Mouse (Mus musculus) right cerebral cortex, postnatal 36 days (tissue): ENCODE data around the gene Srl.
A peak's percentile ranks its signal among the peaks of the same experiment; 100 is the strongest.
"Not testable (repeated sequence)": the region's sequence is repeated elsewhere in the genome, so short reads cannot be mapped to it uniquely, and the experiment has no call there.

ENCODE experiments used
- DNase-seq, 2 experiments: peaks; one replicate each; pipeline ENCODE4 v3.0.0; 2022; ENCODE audit warnings: low spot score in 2 of 2, mixed read lengths in 1 of 2

The Srl gene

DNA sequence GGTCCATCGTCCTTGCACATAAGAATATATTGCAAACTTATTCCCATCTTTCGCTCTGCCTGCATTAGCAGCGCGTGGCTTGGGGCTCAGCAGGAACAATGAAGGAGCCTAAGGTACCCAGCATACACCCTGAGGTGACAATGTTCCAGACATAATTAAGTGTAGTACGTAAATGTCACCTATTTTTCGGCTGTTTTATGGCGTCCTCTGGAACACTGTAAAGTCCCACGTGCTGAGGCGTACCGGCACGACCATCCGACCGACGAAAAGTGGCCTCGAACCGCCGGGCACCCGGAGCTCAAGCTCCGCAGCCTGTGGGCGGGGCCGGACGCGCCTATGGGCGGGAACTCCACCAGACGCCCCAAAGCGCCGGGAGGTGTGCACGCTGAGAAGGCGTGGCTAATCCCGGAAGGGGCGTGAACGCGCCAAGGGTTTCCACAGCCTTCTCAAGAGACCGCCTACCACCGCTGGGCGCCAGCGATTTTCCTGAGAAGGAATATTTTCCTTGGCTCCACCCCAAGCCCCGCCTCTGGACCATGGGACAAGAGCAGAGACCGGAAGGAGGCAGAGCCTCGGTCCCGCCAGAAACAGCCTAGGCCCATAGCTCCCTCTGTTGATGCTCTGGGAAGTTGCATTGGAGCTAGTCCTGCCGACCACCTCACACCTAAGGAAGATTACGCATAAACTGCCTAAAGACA, at the start of gene Srl:
Gene Srl, minus strand, starts transcription at position 316 of the 698 bp plus-strand sequence.
- peak; percentile 100 for DNase-seq

DNA sequence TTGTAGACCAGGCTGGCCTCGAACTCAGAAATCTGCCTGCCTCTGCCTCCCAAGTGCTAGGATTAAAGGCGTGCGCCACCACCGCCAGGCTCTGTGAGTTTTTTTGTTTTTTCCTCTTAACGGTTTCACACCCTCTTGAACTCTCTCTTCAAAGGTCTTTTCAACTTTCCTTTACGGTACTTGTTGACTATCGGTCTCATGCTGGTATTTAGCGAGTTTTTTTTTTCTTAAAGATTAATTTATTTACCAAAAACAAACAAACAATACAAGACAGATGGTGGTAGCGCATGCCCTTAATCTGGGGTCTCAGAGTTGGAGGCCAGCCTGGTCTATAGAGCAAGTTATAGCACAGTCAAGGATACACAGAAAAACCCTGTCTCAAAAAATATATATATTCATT, 48.6 kb upstream of the Srl start:
- DNase-seq: no peak

DNA sequence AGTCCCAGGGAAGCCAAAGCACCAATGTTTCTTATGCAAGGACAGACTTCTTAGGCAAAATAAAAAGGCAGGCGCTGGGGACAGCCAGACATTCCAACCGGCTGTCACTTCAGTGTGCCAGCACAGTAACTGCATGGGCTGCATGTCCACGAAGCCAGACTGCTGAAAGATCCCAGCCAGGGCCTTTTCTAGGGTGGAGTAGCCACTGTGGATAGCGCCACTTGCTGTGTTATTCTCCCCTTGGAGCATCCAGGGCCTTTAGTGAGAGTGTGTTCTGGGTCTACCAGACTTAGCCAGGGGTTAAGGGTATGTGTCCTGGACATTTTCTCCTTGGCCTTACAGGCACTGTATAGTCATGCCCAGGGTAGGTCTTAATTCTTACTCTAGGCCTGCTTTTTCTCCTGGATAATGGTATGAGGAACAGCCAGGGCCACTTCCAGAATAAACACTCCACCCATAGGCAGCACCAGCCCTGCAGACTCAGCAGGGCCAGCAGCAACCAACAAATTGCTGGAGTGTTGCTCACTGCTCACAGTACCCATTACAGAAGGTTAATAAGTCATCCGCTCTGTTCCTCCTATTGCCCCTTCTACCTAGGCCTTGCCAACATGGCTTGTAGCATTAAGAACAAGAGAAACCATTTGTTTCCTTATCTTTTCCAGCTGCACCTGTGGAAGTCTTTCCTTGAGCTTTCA, 46.0 kb upstream of the Srl start:
- DNase-seq: no peak

DNA sequence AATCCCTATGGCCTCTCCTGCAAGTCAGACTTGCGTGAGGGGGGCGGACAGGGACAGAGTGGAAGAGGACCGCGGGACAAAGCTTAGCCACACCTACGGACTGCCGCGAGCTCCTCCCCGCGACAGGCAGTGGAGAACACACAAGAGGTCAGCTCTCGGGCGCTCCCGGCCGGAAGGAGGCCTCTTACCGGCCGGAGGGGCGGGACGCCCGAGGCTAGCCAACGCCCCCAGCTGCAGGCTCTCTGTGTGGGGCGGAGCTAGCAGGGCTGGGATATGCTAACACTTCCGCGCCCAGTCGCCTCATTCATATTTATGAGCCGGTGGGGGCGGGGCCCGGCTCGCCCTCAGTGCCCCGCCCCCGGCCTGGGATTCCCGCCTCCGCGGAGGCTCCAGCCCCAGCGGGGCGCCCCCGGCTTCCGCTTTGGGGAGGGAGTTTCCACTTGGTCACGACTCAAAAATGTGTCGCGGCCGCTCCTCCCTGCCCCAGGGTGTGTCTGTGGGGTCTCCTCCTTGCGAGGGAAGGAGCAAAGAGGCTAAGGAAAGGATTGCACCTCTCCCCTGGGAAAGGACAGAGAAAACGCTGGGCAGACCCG, 45.0 kb upstream of the Srl start:
- peak; percentile 81 to 86 for DNase-seq

DNA sequence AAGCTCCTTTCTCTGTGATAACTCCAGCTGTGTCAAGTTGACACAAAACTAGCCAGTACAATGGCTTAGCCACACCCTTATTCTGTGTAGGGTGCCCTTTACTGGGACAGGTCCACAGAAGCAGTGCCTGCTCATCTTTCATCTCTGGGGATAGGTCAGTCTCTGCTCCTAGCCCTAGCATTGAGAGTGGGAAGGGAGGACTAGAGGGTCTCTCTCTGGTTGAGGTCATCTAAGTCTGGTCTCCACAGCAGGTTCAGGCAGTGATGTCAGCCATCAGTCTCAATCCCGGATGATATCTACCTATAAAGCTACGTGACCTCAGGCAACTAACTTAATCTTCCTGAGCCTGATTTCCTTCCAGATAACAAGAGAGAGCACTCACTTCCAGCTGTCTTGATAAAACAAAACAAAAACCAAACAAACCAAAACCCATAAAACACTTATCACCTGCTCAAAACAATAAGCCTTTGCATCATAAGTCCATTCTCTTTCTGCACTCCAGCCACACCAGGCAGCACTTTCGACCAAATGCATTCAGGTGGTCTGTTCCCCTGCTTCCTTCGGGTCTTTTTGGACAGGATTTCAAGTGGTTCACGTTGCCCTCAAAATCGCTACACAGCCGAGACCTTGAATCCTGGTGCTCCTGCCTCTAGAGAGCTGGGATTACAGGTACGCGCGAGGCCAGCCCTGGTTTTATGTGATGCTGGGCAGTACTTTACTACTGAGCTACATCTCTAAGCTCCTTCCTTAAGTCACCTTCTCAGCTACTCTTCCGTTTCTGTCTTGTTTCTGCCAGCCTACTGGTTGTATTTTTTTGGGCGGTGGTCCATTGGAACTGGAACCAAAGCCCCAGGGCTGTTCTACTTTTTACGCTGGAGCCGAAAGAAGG, 44.3 kb upstream of the Srl start:
- no peak for DNase-seq

DNA sequence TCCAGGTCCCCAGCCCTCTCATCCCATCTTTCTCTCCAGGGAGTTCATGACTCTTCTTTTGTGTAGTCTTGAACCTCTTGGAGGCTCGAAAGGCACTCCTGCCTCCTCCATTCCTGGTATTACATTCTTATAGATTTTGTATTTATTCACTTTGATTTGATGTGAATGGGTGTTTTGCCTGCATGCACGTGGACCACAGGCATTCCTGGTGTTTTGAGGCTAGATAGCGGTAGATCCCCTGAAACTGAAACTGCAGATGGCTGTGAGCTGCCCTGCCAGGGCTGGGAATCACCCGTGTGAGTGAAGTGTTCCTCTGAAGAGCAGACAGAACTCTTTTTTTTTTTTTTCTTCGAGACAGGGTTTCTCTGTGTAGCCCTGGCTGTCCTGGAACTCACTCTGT, 42.8 kb upstream of the Srl start:
- no peak for DNase-seq

DNA sequence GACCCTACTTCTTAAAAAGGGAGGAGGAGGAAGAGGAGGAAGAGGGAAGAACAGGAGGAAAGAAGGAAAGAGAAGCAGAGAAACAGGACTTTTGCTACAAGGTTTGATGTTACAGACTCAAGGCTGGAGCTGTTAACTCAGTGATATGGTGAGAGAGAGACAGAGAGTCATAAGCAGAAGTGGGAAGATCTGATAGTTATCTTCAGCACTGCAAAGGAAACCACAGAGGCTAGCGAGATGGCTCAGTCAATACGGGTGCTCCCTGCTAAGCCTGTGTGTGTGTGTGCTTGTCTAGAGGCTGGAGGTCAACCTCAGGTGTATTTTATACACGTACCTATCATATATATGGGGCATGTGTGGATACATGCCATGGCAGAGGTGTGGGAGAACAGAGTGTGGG, 42.2 kb upstream of the Srl start:
- no peak for DNase-seq

DNA sequence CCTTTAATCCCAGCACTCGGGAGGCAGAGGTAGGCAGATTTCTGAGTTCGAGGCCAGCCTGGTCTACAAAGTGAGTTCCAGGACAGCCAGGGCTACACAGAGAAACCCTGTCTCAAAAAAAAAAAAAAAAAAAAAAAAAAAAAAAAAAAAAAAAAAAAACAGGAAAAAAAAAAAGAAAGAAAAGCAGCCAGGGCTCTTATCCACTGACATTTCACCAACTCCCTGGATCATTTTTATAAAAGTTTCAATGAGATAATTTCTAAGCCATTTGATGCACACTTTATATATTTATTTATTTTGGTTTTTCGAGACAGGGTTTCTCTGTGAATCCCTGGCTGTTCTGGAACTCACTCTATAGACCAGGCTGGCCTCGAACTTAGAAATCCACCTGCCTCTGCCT, 39.6 kb upstream of the Srl start:
- DNase-seq: not testable (repeated sequence)

DNA sequence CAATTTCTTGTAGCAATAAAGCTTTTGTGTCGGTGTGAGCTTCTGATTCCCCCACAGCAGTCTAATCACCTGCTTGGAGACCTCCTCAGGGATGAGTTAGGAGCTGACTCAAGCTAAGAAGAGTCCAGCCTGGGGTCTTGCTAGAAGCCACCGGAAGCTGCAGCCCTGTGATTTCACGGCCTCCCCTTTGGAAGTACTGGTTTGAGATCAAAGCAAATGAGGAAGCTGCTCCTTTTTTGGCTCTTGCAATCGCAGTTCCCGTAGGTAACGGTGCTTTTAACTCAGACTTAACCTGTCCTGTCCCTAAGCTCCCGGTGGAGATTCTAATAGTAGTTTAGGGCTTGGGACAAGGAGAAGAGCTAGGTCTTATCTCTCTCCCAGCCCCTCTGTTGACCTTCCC, 37.0 kb upstream of the Srl start:
- no peak for DNase-seq

DNA sequence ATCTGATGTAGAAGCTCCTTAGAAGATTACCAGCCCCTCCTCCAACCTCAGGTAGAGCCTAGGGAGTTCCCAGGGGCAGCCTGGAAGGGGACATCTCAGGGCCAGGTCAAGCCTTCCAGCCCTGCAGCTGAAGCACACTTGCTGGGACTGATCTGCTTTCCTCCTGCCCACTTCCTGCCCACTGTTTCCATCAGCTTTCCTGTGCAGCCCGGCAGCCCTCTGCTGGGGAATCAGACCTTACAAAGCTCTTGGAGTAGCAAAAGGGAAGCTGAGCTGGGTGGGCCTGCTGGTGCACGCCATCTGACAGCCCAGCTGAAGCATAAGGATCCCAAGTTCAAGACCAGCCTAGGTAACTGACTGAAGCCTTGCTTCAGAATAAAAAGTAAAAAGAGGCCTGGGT, 35.3 kb upstream of the Srl start:
- no peak for DNase-seq

DNA sequence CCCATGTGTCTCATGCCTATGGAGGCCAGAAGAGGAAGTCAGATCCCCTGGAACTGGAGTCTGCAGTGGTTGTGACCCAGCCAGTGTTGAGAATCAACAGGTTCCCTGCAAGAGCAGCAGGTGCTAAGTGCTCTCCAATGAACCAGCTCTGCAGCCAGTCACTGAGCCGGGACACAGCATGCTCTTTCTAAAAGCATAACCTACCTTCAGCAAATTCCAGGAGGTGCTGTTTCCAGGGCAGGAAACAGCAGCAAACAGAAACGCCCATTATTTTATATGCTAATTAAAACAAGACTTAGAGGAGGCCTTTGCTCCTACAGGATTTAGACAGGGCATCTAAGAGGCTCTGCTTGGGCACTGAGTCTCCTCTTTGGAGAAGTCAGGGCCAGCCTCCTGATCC, 34.4 kb upstream of the Srl start:
- no peak for DNase-seq

DNA sequence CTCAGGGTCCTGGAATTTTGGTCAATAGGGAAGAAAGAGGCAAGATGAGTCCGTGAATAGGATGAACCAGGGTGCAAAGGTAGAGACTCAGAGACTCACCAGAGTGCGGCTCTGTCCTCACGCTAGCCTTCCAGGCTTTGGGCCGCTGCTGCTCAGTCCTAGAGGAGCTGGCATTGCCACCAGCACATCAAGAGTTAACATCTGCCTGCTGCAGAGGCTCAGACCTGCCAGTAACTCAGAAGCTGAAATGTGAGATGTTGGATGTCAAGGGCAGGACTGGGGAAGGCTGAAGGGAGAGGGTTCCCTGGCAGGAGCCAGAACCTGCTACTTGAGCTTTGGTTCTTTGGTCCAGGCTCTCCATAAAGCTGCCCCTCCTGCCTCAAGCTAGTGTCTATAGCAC, 29.1 kb upstream of the Srl start:
- no peak for DNase-seq

DNA sequence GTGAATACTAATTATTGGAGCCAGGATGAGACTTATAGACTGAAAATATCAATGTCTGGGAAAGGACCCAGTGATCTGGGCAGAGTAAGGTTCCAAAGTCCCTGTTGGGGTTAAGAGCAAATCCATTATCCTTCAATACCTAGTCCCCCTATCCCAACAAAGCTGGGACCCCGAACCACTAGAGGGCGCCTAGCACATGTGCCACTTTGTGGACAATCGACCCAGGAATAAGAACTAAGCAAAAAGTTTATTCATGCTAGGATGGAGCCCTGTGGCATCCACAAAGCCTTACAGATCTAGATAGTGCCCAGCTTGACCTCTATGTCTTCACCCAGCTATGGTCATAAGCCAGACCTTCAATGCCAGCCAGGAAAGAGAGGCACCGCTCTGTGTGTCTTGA, 26.3 kb upstream of the Srl start:
- peak; percentile 20 to 39 for DNase-seq

DNA sequence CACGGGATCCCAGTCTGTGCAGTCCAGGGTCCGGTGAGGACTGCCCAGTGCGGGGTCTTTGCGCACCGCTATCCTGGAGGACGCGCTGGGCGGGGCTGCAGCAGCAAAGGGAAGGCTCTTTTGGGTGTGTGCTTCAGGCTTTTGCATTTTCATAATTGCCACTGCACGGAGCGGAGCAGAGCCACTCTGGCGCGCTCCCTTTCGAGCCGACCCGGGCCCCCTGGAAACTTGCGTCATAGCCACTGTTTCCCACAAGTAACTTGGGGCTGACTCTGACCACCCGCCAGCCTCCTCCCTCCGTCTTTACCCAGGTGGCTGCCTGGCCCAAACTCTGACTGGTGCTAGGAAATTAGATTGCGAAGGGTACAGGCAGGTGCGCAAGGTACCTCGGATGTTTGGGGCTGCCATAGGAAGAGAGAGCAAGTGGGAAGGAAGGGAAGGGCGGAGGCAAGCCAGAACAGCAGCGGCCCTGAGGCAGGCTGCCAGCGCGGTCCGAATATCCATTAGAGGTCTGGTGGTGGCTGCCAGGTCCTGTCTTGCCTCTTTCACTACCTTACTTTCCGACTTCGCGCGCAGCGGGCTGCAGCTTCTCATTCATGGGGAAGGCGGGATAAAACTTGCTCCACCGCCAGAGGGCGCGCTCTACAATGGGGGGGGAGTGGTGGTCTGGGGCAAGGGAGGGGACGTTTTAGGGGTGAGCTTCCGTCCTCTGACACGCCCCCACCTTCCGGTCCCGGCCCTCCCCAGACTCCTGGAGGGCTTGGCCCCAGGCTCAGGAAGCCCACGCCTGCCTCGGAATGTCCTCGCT, 18.7 kb upstream of the Srl start:
- DNase-seq: peak in 1 of 2 experiments; percentile 16

DNA sequence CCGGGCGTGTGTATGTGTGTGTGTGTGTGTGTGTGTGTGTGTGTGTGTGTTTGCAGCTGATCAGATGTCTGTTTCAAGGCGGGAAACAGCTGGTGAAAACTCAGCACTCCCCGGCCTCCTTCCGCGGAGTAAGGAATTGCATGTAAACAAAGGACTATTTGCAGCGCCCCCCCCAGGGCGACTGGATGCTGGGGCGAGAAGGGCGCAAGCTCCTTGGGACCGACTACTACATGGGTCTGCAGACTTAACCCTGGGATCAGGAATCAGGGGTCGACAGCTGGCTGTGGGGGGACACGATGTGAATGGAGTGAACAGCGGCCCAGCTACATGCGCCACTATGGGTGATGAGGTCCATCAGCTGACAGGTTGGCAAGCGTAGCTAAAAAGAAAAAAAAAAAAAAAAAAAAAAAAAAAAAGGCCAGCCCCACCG, 18.1 kb upstream of the Srl start, which contains the start of gene Tfap4:
Gene Tfap4, minus strand, starts transcription at position 140 of the 430 bp plus-strand sequence.
- DNase-seq: peak; percentile 68 to 73

DNA sequence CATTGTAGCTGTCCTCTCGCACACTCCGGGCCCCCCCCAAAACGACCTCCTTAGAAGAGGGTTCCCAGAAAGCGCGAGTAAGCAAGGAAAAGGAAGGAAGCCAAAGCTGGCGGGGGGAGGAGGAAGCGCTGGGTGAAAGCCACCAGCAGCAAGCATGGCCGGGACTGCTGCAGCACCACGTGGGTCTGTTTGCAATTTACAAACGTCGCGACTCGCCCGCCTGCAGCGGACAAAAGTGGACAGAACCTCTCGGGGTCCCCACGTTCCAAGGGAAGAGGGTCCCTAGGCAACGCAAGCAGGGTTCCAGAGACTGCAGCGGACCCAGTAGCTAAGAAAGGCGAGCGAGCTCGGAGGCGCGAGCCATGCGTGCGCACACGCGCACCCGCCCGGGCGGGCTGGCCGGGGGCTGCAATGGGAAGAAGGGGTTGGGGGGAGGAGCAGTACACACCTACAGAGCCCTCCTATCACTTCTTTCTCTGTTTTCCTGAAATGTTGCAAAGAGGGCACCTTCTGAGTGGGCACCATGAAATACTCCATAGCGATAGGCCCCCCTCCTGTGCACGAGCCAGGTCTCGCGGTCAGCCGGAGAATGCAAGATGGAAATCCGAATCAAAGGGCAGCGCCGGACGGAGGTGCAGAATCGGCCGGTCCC, 17.5 kb upstream of the Srl start:
- peak; percentile 50 to 70 for DNase-seq

DNA sequence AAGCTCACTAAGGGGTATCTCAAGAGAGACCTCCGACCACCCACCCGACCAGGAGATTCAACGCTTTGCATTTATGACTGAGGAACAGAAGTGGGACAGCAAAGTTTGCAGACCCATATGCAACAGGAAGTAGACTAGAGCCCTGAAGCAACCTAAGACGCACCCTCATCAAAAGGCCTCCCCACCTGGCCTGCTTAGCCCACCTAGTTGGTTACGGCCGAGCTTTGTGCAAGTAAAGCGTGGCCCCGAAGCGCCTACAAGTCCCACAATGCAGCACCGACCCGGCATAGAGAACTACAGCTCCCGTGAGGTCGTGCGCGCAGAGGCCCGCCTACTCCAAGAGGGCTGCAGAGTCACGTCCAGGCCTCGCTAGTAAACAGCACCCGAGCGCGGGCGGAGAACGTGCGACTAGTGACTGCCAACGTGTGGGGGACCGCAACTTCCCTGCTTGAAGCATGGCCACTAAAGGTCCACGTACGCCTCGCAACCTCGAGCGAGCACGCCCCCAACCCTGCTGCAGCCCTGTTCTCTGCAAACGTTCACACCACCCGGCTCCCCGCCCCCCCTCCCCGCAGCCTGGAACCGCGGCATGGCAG, 16.9 kb upstream of the Srl start:
- peak; percentile 94 for DNase-seq

DNA sequence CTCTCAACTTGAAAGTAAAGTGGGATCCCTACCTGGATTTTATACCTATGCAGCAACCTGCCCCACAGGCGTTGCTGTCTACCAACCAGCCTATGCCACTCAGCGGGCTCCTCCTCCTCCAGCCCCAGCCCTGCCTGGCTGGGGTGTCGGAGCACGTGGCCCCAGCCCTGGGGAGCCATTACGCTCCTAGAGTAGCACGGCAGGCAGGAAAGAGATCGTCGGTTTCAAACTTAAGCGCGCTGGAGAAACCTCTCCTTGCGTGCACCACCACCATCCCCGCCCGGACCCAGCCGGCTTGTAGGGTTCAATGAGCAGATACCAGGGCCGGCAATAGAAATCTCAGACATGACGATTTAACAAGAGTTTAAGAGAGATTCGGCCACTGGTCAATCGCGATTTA, 16.3 kb upstream of the Srl start:
- peak; percentile 46 to 66 for DNase-seq

DNA sequence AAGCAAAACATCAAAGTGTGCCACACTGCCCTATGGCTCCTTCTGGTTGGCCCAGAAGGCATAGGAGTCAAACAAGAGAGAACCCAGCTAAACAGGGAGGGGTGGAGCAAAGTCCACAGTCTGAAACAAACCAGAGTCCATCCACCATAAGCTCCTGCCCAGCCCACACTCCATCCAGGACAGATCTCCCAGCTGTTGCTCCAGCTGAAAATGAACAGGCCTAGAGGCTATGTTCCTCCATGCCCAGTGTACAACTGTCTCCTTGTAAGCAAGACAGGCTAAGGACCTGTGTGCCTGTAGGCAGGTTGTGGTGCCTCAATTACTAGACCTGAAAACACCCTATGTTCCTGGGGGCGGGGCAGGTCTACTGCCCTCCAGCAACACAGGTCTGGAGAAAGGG, 15.5 kb upstream of the Srl start:
- no peak for DNase-seq

DNA sequence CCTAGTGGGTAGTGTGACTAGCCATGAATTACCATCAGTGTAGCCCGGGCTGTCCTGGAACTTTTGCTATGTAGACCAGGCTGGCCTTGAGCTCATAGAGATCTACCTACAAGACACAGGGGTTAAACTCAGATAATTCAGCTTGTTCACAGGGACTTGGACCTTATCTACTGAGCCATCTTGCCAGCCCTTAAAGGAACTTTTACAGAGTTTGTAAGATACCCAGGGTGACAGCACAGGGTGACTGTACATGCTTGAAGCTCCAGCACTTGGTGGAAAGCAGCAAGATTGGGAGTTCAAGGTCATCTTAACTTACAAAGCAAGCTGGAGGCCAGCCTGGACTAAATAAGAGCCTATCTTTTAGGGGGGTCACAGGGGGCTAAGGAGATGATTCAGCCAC, 13.9 kb upstream of the Srl start:
- no peak for DNase-seq
